Mouse (Mus musculus): ENCODE results near the gene Srrd.

The Srrd gene

GRCm38 (mm10) chr5:112288193-112289141, 54.4 kb downstream of the Srrd start:
- no peak for DNase-seq (ENCODE audit: low spot score in 2 of 2)

GRCm38 (mm10) chr5:112287652-112288051, 55.2 kb downstream of the Srrd start:
- no peak for DNase-seq (ENCODE audit: low spot score in 2 of 2)

All from spleen, postnatal 4 days (tissue).